Mouse (Mus musculus) heart, adult 2 months (tissue): ENCODE measurements around the gene Sec24d. TPM values are rescaled to one million over a fixed set of nuclear protein-coding genes. Genes with fewer than 3 reads are reported as not detected.

ENCODE experiments used
- DNase-seq, 2 experiments: peaks; one replicate each; pipeline ENCODE4 v3.0.0; 2021
- H3K27ac ChIP-seq: fragments of 200-600 bp; 2 replicates; pipeline ENCODE4 v1.8.1; 2022
- H3K27me3 ChIP-seq: fragments of 200-500 bp; 2 replicates; pipeline ENCODE4 v1.6.1; 2012; ENCODE audit warnings: mild to moderate bottlenecking, low read length, inconsistent platforms, mixed read lengths; ENCODE audit not compliant: control insufficient read depth, insufficient read depth
- H3K36me3 ChIP-seq: fragments of 200-500 bp; 2 replicates; pipeline ENCODE4 v1.6.1; 2012; ENCODE audit warnings: low read length, inconsistent platforms; ENCODE audit not compliant: control insufficient read depth, insufficient read depth
- H3K4me1 ChIP-seq: fragments of 200-500 bp; 2 replicates; pipeline ENCODE4 v1.6.1; 2011; ENCODE audit warnings: low read length; ENCODE audit not compliant: control insufficient read depth, insufficient read depth
- H3K4me3 ChIP-seq: fragments of 200-600 bp; 2 replicates; pipeline ENCODE4 v1.8.1; 2022
- H3K79me2 ChIP-seq: fragments of 200-500 bp; replicated peaks from 2 replicates; pipeline ENCODE4 v1.6.1; 2012; ENCODE audit warnings: mild to moderate bottlenecking, inconsistent platforms, low read length, moderate library complexity, mixed read lengths; ENCODE audit not compliant: control insufficient read depth, insufficient read depth
- H3K9ac ChIP-seq: fragments of 200-500 bp; 2 replicates; pipeline ENCODE4 v1.6.1; 2012; ENCODE audit warnings: low read depth, mild to moderate bottlenecking, control low read depth, inconsistent platforms, low read length, mixed read lengths
- CTCF ChIP-seq: fragments of 200-600 bp; IDR thresholded peaks from 2 replicates; pipeline ENCODE4 v1.8.1; 2022; ENCODE audit warnings: antibody characterized with exemption, mild to moderate bottlenecking, moderate library complexity
- EP300 ChIP-seq: fragments of 200-500 bp; IDR thresholded peaks from 2 replicates; pipeline ENCODE4 v1.6.1; 2011; ENCODE audit warnings: low read depth, low read length, control low read depth; ENCODE audit not compliant: insufficient read depth
- POLR2A ChIP-seq: fragments of 200-500 bp; IDR thresholded peaks from 2 replicates; pipeline ENCODE4 v1.6.1; 2011; ENCODE audit warnings: mild to moderate bottlenecking, low read depth, low read length, control low read depth; ENCODE audit not compliant: insufficient read depth
- WGBS: fragments of 180-500 bp; shearing (Covaris S2); methylation state at CpG from one replicate; pipeline ENCODE4 v1.1.7; 2018; 5-methylcytosine and 5-hydroxymethylcytosine counted together
- intact Hi-C: fragments of 180-260 bp; cut with DNase I; formaldehyde crosslinking; loops from one replicate; pipeline ENCODE4 v1.15.1; 2025
- polyA plus RNA-seq: library from polyadenylated mRNA; depleted of rRNA; stranded (reverse); fragments of >200 nt; gene quantifications from 2 replicates; pipeline ENCODE4 v1.2.3, GENCODE M21; 2012
- total RNA-seq, 2 experiments: library from RNA; stranded (reverse); gene quantifications; 2 replicates each; pipeline ENCODE4 v1.2.3; 2021

Sec24d gene
- total and polyA plus RNA-seq, 3 experiments: 32.9 to 35.9 (median 32.9) TPM

GRCm38 (mm10) chr3:123284284-123284683, 17.0 kb downstream of the Sec24d start:
- Histone ChIP-seq H3K9ac (no peak overlapping the region), H3K4me3 (no peak overlapping the region), H3K36me3 (peaks cover 13% of the 10 kb centered on the region), H3K79me2 (peaks cover 3% of the 10 kb centered on the region; the same call in 1 of the 2 replicates), H3K4me1 (peaks cover 1% of the 10 kb centered on the region; the same call in 1 of the 2 replicates), H3K27me3 (no peaks in the 10 kb centered on the region), H3K27ac (no peak overlapping the region)
- intact Hi-C loops: no loop called here
- no peak for DNase-seq
- TF ChIP-seq EP300: no peak
- no peak for TF ChIP-seq CTCF
- no peak for TF ChIP-seq POLR2A
- 93% methylated on average over 5 of the region's 5 CpGs for WGBS

- peaks cover 3% of the 10 kb centered on the region; the same call in 1 of the 2 replicates for H3K79me2 ChIP-seq
- TF ChIP-seq EP300: no peak
- TF ChIP-seq POLR2A: no peak
- no peak for TF ChIP-seq CTCF
- no peak overlapping the region for H3K9ac ChIP-seq
- peaks cover 1% of the 10 kb centered on the region; the same call in 1 of the 2 replicates for H3K4me1 ChIP-seq
- peaks cover 15% of the 10 kb centered on the region for H3K36me3 ChIP-seq
- H3K27me3 ChIP-seq: no peaks in the 10 kb centered on the region
- H3K27ac ChIP-seq: no peak overlapping the region
- intact Hi-C loops: no loop called here
- DNase-seq: no peak
- no peak overlapping the region for H3K4me3 ChIP-seq
These were observed 18.4 kb downstream of the Sec24d start for GRCm38 (mm10) chr3:123285649-123286048.

DNA sequence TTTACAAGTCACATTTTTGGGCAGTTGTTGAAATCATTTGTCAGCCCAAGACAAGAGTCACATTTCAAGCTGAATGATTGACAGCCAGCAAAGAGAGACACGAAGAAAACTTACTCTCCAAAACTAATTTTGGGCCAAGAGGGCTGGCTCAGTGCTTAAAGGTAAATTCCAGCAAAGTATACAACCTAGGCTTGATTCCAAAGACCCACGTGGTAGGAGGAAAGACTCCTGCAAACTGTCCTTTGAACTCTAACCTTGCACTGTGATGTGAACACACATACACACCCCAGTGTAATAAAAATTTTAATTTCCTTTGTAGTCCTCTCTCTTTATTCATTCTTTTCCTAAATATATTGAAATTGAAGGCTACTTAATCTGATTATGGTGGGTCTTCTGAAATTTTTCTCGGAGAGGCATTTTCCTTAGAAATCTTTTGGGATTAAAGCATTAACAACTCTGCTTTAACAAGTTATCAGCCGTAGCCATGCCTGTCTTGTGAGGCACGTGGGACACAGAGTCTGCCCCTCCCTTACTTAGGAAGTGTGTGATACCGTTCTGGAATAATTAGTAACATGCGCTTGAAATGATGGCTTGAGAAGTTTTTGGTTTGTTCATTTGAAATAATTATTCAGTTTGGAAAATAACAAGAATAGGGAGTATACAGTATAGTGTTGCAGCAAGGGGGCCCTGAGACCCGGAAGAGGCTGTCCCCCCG, 21.8 kb downstream of the Sec24d start:
- H3K4me3 ChIP-seq: no peak overlapping the region
- WGBS: 25% methylated on average over 9 of the region's 9 CpGs
- H3K9ac ChIP-seq: no peak overlapping the region
- H3K27me3 ChIP-seq: no peaks in the 10 kb centered on the region
- intact Hi-C loops: no loop called here
- 0 out of 2 replicates have a peak, but pooled peaks cover 3% of the 10 kb centered on the region for H3K79me2 ChIP-seq
- peaks cover 1% of the 10 kb centered on the region; the same call in 1 of the 2 replicates for H3K4me1 ChIP-seq
- TF ChIP-seq EP300 (no peak), CTCF (no peak), POLR2A (no peak)
- no peak for DNase-seq
- H3K36me3 ChIP-seq: peaks cover 11% of the 10 kb centered on the region
- no peak overlapping the region for H3K27ac ChIP-seq

GRCm38 (mm10) chr3:123291670-123292069, 24.4 kb downstream of the Sec24d start:
- intact Hi-C loops: no loop called here
- Histone ChIP-seq H3K27ac (no peak overlapping the region), H3K36me3 (peaks cover 12% of the 10 kb centered on the region), H3K9ac (no peak overlapping the region), H3K4me1 (peaks cover 1% of the 10 kb centered on the region; the same call in 1 of the 2 replicates), H3K27me3 (no peaks in the 10 kb centered on the region), H3K4me3 (no peak overlapping the region), H3K79me2 (0 out of 2 replicates have a peak, but pooled peaks cover 2% of the 10 kb centered on the region)
- TF ChIP-seq POLR2A: no peak
- no peak for TF ChIP-seq CTCF
- no peak for TF ChIP-seq EP300
- DNase-seq: no peak

GRCm38 (mm10) chr3:123296654-123297053, 29.4 kb downstream of the Sec24d start:
- Histone ChIP-seq H3K4me3 (no peak overlapping the region), H3K9ac (no peak overlapping the region), H3K36me3 (peaks cover 3% of the 10 kb centered on the region), H3K27ac (no peak overlapping the region), H3K27me3 (no peaks in the 10 kb centered on the region), H3K4me1 (peaks cover 2% of the 10 kb centered on the region; the same call in 1 of the 2 replicates), H3K79me2 (0 out of 2 replicates have a peak, but pooled peaks cover 2% of the 10 kb centered on the region)
- TF ChIP-seq CTCF (no peak), POLR2A (no peak), EP300 (no peak)
- no peak for DNase-seq
- 42% methylated on average over 11 of the region's 11 CpGs for WGBS
- intact Hi-C loops: no loop called here

GRCm38 (mm10) chr3:123298283-123298682, 31.0 kb downstream of the Sec24d start:
- peaks cover 3% of the 10 kb centered on the region for H3K36me3 ChIP-seq
- no peak overlapping the region for H3K27ac ChIP-seq
- 54% methylated on average over 9 of the region's 9 CpGs for WGBS

More at GRCm38 (mm10) chr3:123298283-123298682, 31.0 kb downstream of the Sec24d start:
- H3K9ac ChIP-seq: no peak overlapping the region
- no peaks in the 10 kb centered on the region for H3K27me3 ChIP-seq
- TF ChIP-seq POLR2A (no peak), CTCF (no peak)
- peaks cover 2% of the 10 kb centered on the region; the same call in 1 of the 2 replicates for H3K4me1 ChIP-seq
- H3K4me3 ChIP-seq: no peak overlapping the region
- DNase-seq: no peak
- intact Hi-C loops: no loop called here
- 0 out of 2 replicates have a peak, but pooled peaks cover 2% of the 10 kb centered on the region for H3K79me2 ChIP-seq
